Mouse (Mus musculus) G1E (cell line): Measurements from ENCODE around the gene Ripor2.

Source experiments
- CTCF ChIP-seq: IDR thresholded peaks from 2 replicates; pipeline ENCODE4 v1.5.1; 2012; ENCODE audit warnings: low read depth, low read length, inconsistent platforms, mixed read lengths
- GATA2 ChIP-seq: IDR thresholded peaks from 2 replicates; pipeline ENCODE4 v1.6.1; 2012; ENCODE audit warnings: low read depth, low read length, inconsistent platforms, borderline replicate concordance
- POLR2AphosphoS5 ChIP-seq: IDR thresholded peaks from 2 replicates; pipeline ENCODE4 v1.6.1; 2012; ENCODE audit warnings: low read depth, low read length, inconsistent platforms; ENCODE audit not compliant: insufficient replicate concordance
- TAL1 ChIP-seq: conservative IDR thresholded peaks from 2 replicates; pipeline ENCODE4 v1.6.1; 2012; ENCODE audit warnings: low read depth, low read length, inconsistent platforms, mixed read lengths

DNA sequence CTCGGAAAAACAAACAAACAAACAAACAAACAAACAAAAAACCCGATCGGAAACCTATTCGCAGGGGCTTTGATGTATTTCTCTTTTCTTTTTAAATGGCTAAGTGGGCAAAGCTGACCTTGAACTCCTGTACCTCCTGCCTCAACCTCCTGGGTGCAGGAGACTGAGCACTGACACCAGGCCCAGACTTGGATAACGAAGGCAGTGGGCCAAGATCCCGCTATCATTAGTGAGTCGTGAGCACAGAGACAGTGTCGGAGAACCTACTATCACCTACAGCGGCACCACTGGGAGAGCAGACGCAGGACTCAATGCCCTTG is 179.1 kb downstream of the Ripor2 start:
- TF ChIP-seq CTCF (no peak), GATA2 (no peak), POLR2AphosphoS5 (0 out of 2 replicates have a peak, but pooled peaks have one; percentile 34), TAL1 (no peak)
